Mouse (Mus musculus): ENCODE results near the gene Rgs17. TPM values are rescaled to one million over a fixed set of nuclear protein-coding genes. Genes with fewer than 3 reads are reported as not detected.

Gene Rgs17
- total RNA-seq, 2 experiments from 2014 or later = 60.2 to 63.7 TPM

- intact Hi-C loops (cut with DNase I) = loop anchor here (2.0 kb wide), 1 partner anchor 190 kb away; no protein-coding TSS in a partner anchor
- peak; percentile 39 to 79 for DNase-seq (ENCODE audit: low spot score in 2 of 2)
Observed at GRCm38 (mm10) chr10:5790657-5791056, 131.5 kb downstream of the Rgs17 start.

- peak; percentile 28 to 44 for DNase-seq (ENCODE audit: low spot score in 2 of 2)
- intact Hi-C loops (cut with DNase I) = loop anchor here (2.0 kb wide), 1 partner anchor 150 kb away; no protein-coding TSS in a partner anchor
Observed at GRCm38 (mm10) chr10:5786923-5787322, 135.3 kb downstream of the Rgs17 start.

Other genes with a start within 250 kb of the Rgs17 start
- gene Fbxo5, start 116.8 kb downstream of the Rgs17 start, total RNA-seq (2021) = 1 to 10 TPM; 1.0 to 1.5 TPM
- gene Mtrf1l, start 98.5 kb downstream of the Rgs17 start, total RNA-seq (2021) = 10 to 100 TPM; 10.2 to 12.4 TPM